In the genomic region with DNA sequence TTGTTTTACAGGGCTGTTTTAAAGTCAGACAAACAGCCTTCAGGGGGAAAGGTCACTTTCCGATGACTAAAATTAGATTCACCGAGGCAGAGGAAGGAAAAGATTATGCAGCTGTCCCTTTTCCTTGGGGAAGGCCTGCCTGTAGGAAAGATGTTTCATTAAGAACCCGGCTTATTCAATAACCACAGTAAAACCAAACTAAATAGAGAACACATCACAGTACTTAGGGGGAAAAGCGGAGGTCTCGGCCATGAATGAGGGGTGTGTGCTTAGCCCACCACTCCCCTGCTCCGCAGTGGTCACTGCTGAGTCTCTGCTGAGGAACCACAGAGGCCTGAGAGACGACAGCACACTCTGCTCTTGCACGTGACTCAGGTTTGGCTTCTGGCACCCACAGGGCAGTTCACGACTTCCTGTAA, we compare ENCODE assay signal across 10 mouse cellular contexts.
DNase-seq lines count a peak whose midpoint lies in the region; ATAC-seq and TF ChIP-seq lines count a peak whose summit lies in the region.
"Had no signal": no experiment of that assay in that cellular context is flagged by ENCODE, and none has a peak within 500 bp of the region (broad histone marks: within the 10 kb centered on the region; RNA-seq: fewer than 3 reads in every experiment).

No protein-coding gene starts in this region.

- no peak overlapping the region for H3K4me3 ChIP-seq in forebrain, embryonic 12.5 days (replicated peaks)
- H3K4me3 ChIP-seq in forebrain, postnatal 0 days (ENCODE audit: low read depth, low read length): no peak overlapping the region
- H3K4me3 ChIP-seq in brown adipose tissue, adult 24 weeks (ENCODE audit: insufficient read depth, low read depth, low read length): no peak overlapping the region
- no peak overlapping the region for H3K4me3 ChIP-seq in heart, embryonic 11.5 days (ENCODE audit: low read depth, low read length)

- H3K4me2 ChIP-seq in forebrain, embryonic 12.5 days: no peak overlapping the region
- H3K4me2 ChIP-seq in forebrain, postnatal 0 days (ENCODE audit: low read depth): no peak overlapping the region
- peak overlapping the region; percentile 27 for H3K4me2 ChIP-seq in heart, embryonic 11.5 days

- H3K4me1 ChIP-seq in forebrain, embryonic 12.5 days: peaks cover 73% of the 10 kb centered on the region
- peaks cover 11% of the 10 kb centered on the region for H3K4me1 ChIP-seq in forebrain, postnatal 0 days (ENCODE audit: insufficient read depth)
- peaks cover 38% of the 10 kb centered on the region for H3K4me1 ChIP-seq in brown adipose tissue, adult 24 weeks (ENCODE audit: control insufficient read depth, insufficient read depth, insufficient read length, low read length)
- peaks cover 54% of the 10 kb centered on the region for H3K4me1 ChIP-seq in heart, embryonic 11.5 days (ENCODE audit: control insufficient read depth, insufficient read depth, low read length)

- WGBS in forebrain, embryonic 12.5 days: 57% methylated on average over 9 of the region's 9 CpGs
- WGBS in forebrain, postnatal 0 days: 57% methylated on average over 9 of the region's 9 CpGs
- WGBS in heart, embryonic 11.5 days (ENCODE audit: insufficient replicate concordance): 25% methylated on average over 9 of the region's 9 CpGs

- no peak for ATAC-seq in forebrain, embryonic 12.5 days (ENCODE audit: low FRiP score)
- no peak for ATAC-seq in forebrain, postnatal 0 days
- no peak for ATAC-seq in heart, embryonic 11.5 days (replicated peaks; ENCODE audit: insufficient number of reproducible peaks, low FRiP score, low TSS enrichment)
- ATAC-seq in megakaryocyte-erythroid progenitor cell, adult 5-6 weeks (replicated peaks; ENCODE audit: low FRiP score, low TSS enrichment, poor library complexity, severe bottlenecking): no peak
- ATAC-seq in erythroblast, adult 5-6 weeks (replicated peaks; ENCODE audit: low FRiP score, poor library complexity, severe bottlenecking): no peak

- no peaks in the 10 kb centered on the region for H3K9me3 ChIP-seq in forebrain, embryonic 12.5 days
- H3K9me3 ChIP-seq in forebrain, postnatal 0 days (ENCODE audit: low read length): no peaks in the 10 kb centered on the region
- no peaks in the 10 kb centered on the region for H3K9me3 ChIP-seq in heart, embryonic 11.5 days (replicated peaks; ENCODE audit: control insufficient read depth, low read length)

- TF ChIP-seq CTCF in forebrain, postnatal 0 days (IDR thresholded peaks at IDR 0.05; ENCODE audit: low read depth): no peak

- H3K27ac ChIP-seq in forebrain, embryonic 12.5 days: peak overlapping the region; percentile 83
- no peak overlapping the region for H3K27ac ChIP-seq in forebrain, postnatal 0 days (ENCODE audit: low read depth, low read length)
- peak overlapping the region; percentile 96 for H3K27ac ChIP-seq in brown adipose tissue, adult 24 weeks (replicated peaks; ENCODE audit: low read depth, low read length)
- peak overlapping the region; percentile 70 for H3K27ac ChIP-seq in heart, embryonic 11.5 days (ENCODE audit: low read depth, low read length)

- no peaks in the 10 kb centered on the region for H3K36me3 ChIP-seq in forebrain, embryonic 12.5 days (replicated peaks)
- no peaks in the 10 kb centered on the region for H3K36me3 ChIP-seq in forebrain, postnatal 0 days (ENCODE audit: insufficient read depth)
- H3K36me3 ChIP-seq in heart, embryonic 11.5 days (ENCODE audit: control insufficient read depth, insufficient read depth, low read length): no peaks in the 10 kb centered on the region

- DNase-seq in forebrain, postnatal 0 days: no peak
- DNase-seq in kidney, postnatal 25 days: peak; percentile 37 to 72
- DNase-seq in cerebellum, adult 9-10 months: no peak
- DNase-seq: cerebellum, adult 11-12 months; right cerebral cortex, postnatal 4 days had no signal

- peak overlapping the region; percentile 33; the same call in 1 of the 2 replicates for H3K9ac ChIP-seq in forebrain, embryonic 12.5 days
- no peak overlapping the region for H3K9ac ChIP-seq in forebrain, postnatal 0 days
- peak overlapping the region; percentile 17; the same call in 1 of the 2 replicates for H3K9ac ChIP-seq in heart, embryonic 11.5 days (ENCODE audit: low read depth, low read length)

- H3K27me3 ChIP-seq in forebrain, embryonic 12.5 days: no peaks in the 10 kb centered on the region
- no peaks in the 10 kb centered on the region for H3K27me3 ChIP-seq in forebrain, postnatal 0 days (ENCODE audit: insufficient read depth, low read length)
- no peaks in the 10 kb centered on the region for H3K27me3 ChIP-seq in heart, embryonic 11.5 days (ENCODE audit: control insufficient read depth, insufficient read depth, low read length)

Comparison
In these comparisons a context has a peak if more than half of its experiments do, and no peak if none do; other contexts are left out.
1. DNase-seq: peak in kidney, postnatal 25 days (2 of 2); none in forebrain, postnatal 0 days (single experiment) and cerebellum, adult 9-10 months (single experiment).